Mouse (Mus musculus): ENCODE measurements around the gene Gm20388. TPM values are rescaled to one million over a fixed set of nuclear protein-coding genes. Genes with fewer than 3 reads are reported as not detected.

The Gm20388 gene
- polyA plus RNA-seq, 1 experiment from 2014 or later = not detected

GRCm38 (mm10) chr8:122443262-122444006, 2532.8 kb downstream of the Gm20388 start, which contains the start of gene Mvd:
TSS of gene Mvd (minus strand) at chr8:122443422.
- Histone ChIP-seq H3K9ac (ENCODE audit: low read length) (peak within 1 kb of the TSS; percentile 75), H3K27me3 (ENCODE audit: control insufficient read depth, insufficient read depth, low read length) (no peaks in the 10 kb centered on the region), H3K4me3 (ENCODE audit: low read depth, low read length) (peak within 1 kb of the TSS; percentile 61), H3K27ac (replicated peaks) (peak within 1 kb of the TSS; percentile 97), H3K4me1 (replicated peaks; ENCODE audit: control insufficient read depth, insufficient read depth) (no peaks in the 10 kb centered on the region), H3K4me2 (replicated peaks; ENCODE audit: low read depth) (peak within 1 kb of the TSS; percentile 99), H3K36me3 (ENCODE audit: control insufficient read depth, insufficient read depth, low read length) (no peaks in the 10 kb centered on the region), H3K9me3 (ENCODE audit: control insufficient read depth, low read length) (no peaks in the 10 kb centered on the region)
- under 1% methylated on average over 47 of the region's 47 CpGs for WGBS
- DNase-seq (ENCODE audit: low spot score) = peak; percentile 99
- peak; percentile 97 for ATAC-seq (ENCODE audit: low FRiP score, low TSS enrichment)
- TF ChIP-seq CTCF (IDR thresholded peaks at IDR 0.05; ENCODE audit: low read depth) (peak; percentile 66), EP300 (optimal IDR thresholded peaks at IDR 0.05) (no peak)

GRCm38 (mm10) chr8:122444058-122444748, 2533.6 kb downstream of the Gm20388 start:
- Histone ChIP-seq H3K27me3 (ENCODE audit: control insufficient read depth, insufficient read depth, low read length) (no peaks in the 10 kb centered on the region), H3K4me1 (replicated peaks; ENCODE audit: control insufficient read depth, insufficient read depth) (no peaks in the 10 kb centered on the region), H3K27ac (replicated peaks) (peak overlapping the region; percentile 97), H3K9me3 (ENCODE audit: control insufficient read depth, low read length) (no peaks in the 10 kb centered on the region), H3K9ac (ENCODE audit: low read length) (peak overlapping the region; percentile 75), H3K36me3 (ENCODE audit: control insufficient read depth, insufficient read depth, low read length) (no peaks in the 10 kb centered on the region), H3K4me3 (ENCODE audit: low read depth, low read length) (peak overlapping the region; percentile 61), H3K4me2 (replicated peaks; ENCODE audit: low read depth) (peak overlapping the region; percentile 65)
- whole genome bisulfite sequencing = 1% methylated on average over 19 of the region's 19 CpGs
- TF ChIP-seq CTCF (IDR thresholded peaks at IDR 0.05; ENCODE audit: low read depth) = no peak
- TF ChIP-seq EP300 (optimal IDR thresholded peaks at IDR 0.05) = peak; percentile 83
- peak; percentile 77 for ATAC-seq (ENCODE audit: low FRiP score, low TSS enrichment)
- peak; percentile 95 for DNase-seq (ENCODE audit: low spot score)

GRCm38 (mm10) chr8:122445203-122445602, 2534.6 kb downstream of the Gm20388 start:
- H3K36me3 ChIP-seq (ENCODE audit: control insufficient read depth, insufficient read depth, low read length) = no peaks in the 10 kb centered on the region
- TF ChIP-seq CTCF (IDR thresholded peaks at IDR 0.05; ENCODE audit: low read depth) (peak; percentile 59), EP300 (optimal IDR thresholded peaks at IDR 0.05) (no peak)
- no peak overlapping the region for H3K4me3 ChIP-seq (ENCODE audit: low read depth, low read length)
- H3K4me1 ChIP-seq (replicated peaks; ENCODE audit: control insufficient read depth, insufficient read depth) = no peaks in the 10 kb centered on the region
- no peaks in the 10 kb centered on the region for H3K27me3 ChIP-seq (ENCODE audit: control insufficient read depth, insufficient read depth, low read length)
- WGBS = 56% methylated on average over 3 of the region's 3 CpGs
- ATAC-seq (ENCODE audit: low FRiP score, low TSS enrichment) = no peak
- H3K27ac ChIP-seq (replicated peaks) = no peak overlapping the region
- no peak for DNase-seq (ENCODE audit: low spot score)
- no peak overlapping the region for H3K4me2 ChIP-seq (replicated peaks; ENCODE audit: low read depth)
- no peak overlapping the region; the same call in 1 of the 2 replicates for H3K9ac ChIP-seq (ENCODE audit: low read length)
- no peaks in the 10 kb centered on the region for H3K9me3 ChIP-seq (ENCODE audit: control insufficient read depth, low read length)

- no peaks in the 10 kb centered on the region for H3K27me3 ChIP-seq (ENCODE audit: control insufficient read depth, insufficient read depth, low read length)
- ATAC-seq (ENCODE audit: low FRiP score, low TSS enrichment) (no peak), DNase-seq (ENCODE audit: low spot score) (no peak)
- H3K4me2 ChIP-seq (replicated peaks; ENCODE audit: low read depth) = no peak overlapping the region
- 64% methylated on average over 7 of the region's 7 CpGs for WGBS
- no peaks in the 10 kb centered on the region for H3K36me3 ChIP-seq (ENCODE audit: control insufficient read depth, insufficient read depth, low read length)
- no peak for TF ChIP-seq EP300 (optimal IDR thresholded peaks at IDR 0.05)
- TF ChIP-seq CTCF (IDR thresholded peaks at IDR 0.05; ENCODE audit: low read depth) = no peak
- no peak overlapping the region for H3K9ac ChIP-seq (ENCODE audit: low read length)
- no peak overlapping the region for H3K27ac ChIP-seq (replicated peaks)
- H3K4me3 ChIP-seq (ENCODE audit: low read depth, low read length) = no peak overlapping the region
- H3K4me1 ChIP-seq (replicated peaks; ENCODE audit: control insufficient read depth, insufficient read depth) = no peaks in the 10 kb centered on the region
- H3K9me3 ChIP-seq (ENCODE audit: control insufficient read depth, low read length) = no peaks in the 10 kb centered on the region
Observed at GRCm38 (mm10) chr8:122451161-122451703, 2540.6 kb downstream of the Gm20388 start.

- ATAC-seq (ENCODE audit: low FRiP score, low TSS enrichment) (no peak), DNase-seq (ENCODE audit: low spot score) (no peak)
- Histone ChIP-seq H3K27ac (replicated peaks) (no peak overlapping the region), H3K4me2 (replicated peaks; ENCODE audit: low read depth) (no peak overlapping the region), H3K27me3 (ENCODE audit: control insufficient read depth, insufficient read depth, low read length) (no peaks in the 10 kb centered on the region), H3K4me3 (ENCODE audit: low read depth, low read length) (no peak overlapping the region), H3K4me1 (replicated peaks; ENCODE audit: control insufficient read depth, insufficient read depth) (no peaks in the 10 kb centered on the region), H3K36me3 (ENCODE audit: control insufficient read depth, insufficient read depth, low read length) (no peaks in the 10 kb centered on the region), H3K9me3 (ENCODE audit: control insufficient read depth, low read length) (no peaks in the 10 kb centered on the region), H3K9ac (ENCODE audit: low read length) (no peak overlapping the region)
- 77% methylated on average over 10 of the region's 10 CpGs for WGBS
- TF ChIP-seq EP300 (optimal IDR thresholded peaks at IDR 0.05) (no peak), CTCF (IDR thresholded peaks at IDR 0.05; ENCODE audit: low read depth) (no peak)
Observed at GRCm38 (mm10) chr8:122452154-122452553, 2541.5 kb downstream of the Gm20388 start.
